Mouse (Mus musculus): Measurements from ENCODE around the gene Ddit4.
"Not testable (repeated sequence)": the region's sequence is repeated elsewhere in the genome, so short reads cannot be mapped to it uniquely, and the experiment has no call there.

Ddit4 gene

DNA sequence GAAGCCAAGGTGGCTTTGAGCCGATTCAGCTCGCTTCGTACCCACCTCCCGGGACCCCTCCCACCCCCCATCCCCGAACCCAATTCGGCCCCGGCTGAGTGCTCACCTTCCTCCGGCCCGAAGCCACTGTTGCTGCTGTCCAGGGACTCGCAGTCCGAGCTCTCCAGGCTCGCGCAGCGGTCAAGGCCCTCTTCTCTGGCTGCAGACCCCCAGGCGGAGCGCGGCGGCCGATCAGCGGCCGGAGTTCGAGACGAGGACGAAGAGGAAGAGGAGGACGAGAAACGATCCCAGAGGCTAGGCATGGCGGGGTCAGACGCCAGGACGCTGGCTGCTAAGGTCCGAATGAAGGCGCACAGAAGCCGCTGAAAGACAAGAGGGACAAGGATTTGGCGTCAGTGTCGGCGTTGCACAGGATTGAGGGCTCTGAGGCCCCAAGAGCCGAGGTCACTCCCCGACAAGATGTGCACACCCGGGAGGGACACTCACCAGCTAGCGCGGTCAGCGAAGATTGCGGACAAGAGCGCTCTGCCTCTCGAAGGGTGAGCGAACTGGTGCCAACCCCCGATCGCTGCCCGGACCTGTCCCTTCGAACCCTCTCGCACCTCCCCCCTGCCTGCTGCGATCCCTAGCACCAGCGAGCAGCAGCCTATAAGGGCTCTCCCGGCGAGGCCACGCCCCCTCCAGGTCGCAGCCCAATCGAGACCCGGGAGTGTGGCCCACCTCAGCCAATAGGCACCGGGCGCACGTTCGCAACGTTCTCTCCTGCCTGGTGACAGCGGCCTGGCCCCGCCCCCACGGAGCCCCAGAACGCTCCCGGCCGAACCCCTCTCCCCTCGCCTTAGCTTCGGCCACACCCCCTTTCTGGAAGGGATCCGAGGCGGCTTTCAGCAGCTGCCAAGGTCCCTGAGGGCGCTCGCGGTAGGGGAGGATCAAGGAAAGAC is at the start of gene Ddit4:
Gene Ddit4, minus strand, starts transcription at position 624 of the 941 bp plus-strand sequence.
- DNase-seq (ENCODE audit: low read depth, low spot score) = peak; percentile 98

DNA sequence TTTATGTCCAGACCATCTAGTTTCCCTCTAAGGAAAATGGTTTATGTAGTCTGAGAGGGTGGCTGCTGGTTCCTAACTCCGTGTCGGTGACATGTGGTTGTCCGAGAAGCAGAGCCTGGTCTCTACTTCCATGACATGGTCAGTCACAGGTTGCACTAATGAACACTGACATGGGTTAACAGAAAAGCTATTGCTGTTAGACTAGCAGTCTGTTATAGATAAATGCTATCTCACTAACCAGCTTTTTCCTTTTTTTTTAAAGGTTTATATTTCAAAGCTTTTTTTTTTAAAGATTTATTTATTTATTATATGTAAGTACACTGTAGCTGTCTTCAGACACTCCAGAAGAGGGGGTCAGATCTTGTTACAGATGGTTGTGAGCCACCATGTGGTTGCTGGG is 47.4 kb upstream of the Ddit4 start:
- no peak for DNase-seq (ENCODE audit: low read depth, low spot score)

DNA sequence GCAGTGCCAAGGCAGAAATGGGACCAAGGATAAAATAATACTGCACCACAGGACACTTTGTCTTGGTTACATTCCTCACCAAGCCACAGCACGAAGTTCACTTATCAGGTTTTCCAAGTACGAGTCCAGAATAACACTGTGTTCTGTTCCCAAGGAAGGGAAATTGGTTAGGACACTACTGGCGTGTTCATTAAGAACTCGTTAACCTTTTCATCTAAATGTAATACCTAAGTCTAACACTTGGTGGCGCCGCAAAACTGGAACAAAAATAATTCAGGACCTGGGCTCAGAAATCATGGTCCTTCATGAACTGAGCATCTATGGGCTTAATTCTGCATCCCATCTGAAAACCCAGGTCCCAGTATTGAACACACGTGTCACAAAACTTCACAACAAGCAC is 46.0 kb upstream of the Ddit4 start:
- peak; percentile 54 for DNase-seq (ENCODE audit: low read depth, low spot score)

DNA sequence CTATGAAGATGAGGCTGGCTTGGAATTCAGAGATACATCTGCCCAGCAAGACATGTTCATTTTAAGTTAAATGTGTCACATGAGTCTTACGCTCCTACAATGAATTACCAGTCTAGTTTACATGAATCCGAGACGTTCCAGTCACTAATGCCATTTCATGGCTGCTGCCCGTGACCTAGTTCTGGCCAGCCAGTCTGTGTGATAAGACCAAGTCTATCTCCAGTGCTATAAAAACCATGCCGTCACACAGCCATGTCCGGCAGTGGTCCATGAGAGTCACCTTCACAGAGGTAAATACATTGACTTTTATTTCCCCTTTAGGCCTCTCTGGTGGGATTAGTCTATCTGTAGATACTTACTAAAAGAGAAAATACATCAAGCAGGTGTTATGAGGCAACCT is 44.3 kb upstream of the Ddit4 start:
- no peak for DNase-seq (ENCODE audit: low read depth, low spot score)

DNA sequence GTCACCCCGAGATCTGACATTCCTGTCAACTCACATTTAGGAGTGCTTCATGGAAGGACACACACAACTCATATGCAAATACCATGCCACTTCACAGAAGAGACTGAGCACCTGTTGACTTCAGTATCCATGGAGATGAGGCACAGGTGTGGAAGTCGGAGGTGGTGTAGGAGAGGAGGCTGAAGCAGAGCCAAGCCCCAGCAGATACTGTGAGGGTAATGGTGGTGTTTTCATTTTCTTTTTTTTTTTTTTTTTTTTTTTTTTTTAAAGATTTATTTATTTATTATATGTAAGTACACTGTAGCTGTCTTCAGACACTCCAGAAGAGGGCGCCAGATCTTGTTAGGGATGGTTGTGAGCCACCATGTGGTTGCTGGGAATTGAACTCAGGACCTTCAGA is 42.2 kb upstream of the Ddit4 start:
- not testable (repeated sequence) for DNase-seq (ENCODE audit: low read depth, low spot score)

DNA sequence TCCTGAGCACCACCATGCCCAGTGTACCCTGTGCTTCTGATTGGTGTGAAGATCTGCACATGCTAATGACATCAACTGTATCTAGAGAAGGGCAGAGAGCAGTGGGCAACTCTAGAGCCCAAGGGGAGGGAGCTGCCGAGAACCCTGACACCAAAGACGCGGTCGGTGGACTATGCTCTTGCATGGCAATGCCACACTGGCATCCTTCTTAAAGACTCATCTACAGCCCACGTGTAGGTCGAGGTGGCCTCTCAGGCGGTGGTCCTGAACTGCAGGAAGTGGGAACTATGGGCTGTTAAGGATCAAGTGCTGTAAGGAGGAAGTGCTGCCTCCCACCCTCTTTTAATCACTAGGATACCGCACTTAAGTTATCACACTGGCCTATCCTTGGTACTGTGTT is 40.4 kb upstream of the Ddit4 start:
- DNase-seq (ENCODE audit: low read depth, low spot score) = no peak

DNA sequence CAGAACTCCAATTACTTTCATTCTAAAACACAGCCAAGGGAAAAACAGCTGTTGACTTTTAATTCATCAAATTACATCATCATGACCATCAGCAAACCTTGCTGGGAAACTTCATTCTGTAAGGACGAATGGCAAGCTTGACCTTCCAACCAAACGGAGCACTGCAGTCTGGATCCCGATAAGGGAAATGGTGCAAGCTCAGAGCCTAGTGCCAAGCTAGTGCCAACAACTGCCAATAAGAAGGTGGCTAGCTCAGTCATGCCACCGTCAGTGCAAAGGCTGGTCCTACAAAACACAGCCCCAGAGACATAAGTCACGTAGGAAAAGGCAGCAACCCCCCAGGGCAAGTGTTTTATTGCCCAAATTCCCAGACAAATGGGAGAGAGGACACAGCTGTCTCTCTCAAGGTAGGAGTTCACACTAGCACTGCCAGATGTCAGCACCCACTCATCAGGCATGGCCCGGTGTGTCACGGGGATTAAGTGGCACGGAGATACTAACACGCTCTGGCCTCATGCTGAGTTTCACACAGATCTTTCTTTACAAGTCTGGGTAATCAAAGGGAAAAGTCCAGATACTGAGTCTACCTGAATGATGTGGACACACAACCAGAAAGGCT is 39.7 kb upstream of the Ddit4 start:
- no peak for DNase-seq (ENCODE audit: low read depth, low spot score)

DNA sequence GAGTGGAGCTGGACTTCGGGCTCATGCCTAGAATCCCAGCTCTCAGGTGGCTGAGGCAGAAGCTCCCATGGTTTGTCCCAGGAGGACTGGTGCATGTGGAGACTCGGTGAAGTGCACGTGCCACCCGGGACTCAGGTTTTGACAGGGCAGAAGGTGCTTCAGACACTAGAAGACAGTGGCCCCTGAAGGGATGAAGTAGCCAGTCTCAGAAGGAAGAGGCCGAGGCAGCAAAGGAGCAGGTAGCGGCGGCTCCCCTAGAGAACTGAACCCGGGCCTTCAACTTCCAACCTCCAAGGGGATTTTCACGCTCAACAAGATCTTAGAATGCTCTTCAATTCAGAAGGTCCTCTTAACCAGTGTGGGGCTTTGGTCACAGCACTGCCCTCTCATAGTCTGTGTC is 38.8 kb upstream of the Ddit4 start:
- DNase-seq (ENCODE audit: low read depth, low spot score) = no peak

DNA sequence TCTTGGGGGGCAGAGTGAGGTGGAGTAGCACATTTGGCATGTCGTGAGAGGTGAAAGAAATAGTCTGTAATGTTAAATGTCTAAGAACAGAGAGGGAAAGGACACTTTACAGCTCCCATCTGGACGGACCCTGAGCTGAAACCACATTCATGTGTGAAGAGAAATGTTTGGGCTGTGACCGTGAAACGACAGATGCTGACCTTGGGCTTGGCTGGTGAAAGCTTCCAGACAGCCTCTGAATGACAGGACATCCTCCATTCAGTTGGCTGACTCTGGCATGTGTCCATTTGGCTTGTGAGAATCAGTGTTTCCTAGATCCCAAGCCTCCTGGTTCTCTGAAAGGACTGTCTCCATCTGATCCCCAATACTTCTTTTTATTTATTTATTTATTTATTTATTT is 36.4 kb upstream of the Ddit4 start:
- DNase-seq (ENCODE audit: low read depth, low spot score) = no peak

DNA sequence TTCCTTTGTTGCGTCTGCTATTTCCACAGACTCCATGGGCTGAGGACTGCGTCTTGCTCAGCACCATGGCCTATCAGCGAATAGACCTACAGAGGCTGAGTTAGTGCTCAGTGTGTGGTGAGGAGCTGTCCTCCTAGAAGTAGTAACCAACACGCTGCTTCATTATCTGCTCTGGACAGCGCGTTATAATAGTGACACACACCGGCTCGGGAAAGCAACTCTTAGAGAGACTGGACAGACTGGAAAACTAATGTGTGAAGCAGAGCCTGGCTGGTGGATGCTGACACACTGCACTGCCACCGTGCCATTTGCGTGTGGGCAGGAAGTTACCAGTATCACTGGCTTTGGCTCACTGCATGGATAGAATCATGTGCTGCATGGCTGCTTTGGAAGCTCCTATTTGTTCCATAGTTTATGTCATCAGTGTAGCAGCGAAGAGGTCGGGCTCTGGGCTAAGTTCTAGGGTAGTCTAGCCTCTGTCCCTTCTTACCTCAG is 30.8 kb upstream of the Ddit4 start:
- no peak for DNase-seq (ENCODE audit: low read depth, low spot score)

DNA sequence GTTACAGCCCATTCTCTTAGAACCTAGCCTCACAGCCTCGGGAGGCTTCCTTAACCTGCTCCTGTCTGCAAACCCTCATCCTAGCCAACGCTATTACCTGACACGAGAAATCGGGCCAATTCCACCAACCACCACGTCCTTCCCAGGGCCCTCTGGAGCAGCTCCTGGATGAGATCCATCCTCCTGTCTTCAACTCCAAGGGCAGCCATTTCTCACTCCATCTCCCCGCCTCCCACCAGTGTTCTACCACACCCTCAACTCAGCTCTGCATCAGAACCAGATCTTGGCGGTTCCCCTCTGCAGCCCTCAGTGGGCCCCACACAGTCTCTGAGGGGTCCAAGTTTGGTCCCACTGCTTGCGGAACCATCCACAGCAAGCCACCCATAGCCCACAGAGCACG is 30.2 kb upstream of the Ddit4 start:
- no peak for DNase-seq (ENCODE audit: low read depth, low spot score)

DNA sequence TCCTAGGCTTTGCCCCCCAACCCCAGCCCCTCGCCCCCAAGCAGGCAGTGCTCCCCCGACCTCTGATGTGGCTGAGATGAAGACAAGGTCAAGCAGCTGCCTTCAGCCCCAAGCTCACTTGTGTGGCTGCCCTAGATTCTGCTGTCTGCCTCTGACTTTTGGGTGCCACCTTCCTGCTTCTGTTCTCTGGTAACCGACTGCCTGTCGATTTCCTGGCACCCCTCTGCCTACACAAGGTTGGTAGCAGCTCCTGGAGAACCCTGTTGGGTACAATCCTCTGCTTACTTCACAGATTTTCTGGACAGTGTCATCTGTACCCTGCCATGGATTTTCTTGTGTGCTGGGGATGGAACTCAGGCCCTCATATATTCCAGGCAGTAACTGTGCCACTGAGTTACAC is 29.7 kb upstream of the Ddit4 start:
- DNase-seq (ENCODE audit: low read depth, low spot score) = no peak

DNA sequence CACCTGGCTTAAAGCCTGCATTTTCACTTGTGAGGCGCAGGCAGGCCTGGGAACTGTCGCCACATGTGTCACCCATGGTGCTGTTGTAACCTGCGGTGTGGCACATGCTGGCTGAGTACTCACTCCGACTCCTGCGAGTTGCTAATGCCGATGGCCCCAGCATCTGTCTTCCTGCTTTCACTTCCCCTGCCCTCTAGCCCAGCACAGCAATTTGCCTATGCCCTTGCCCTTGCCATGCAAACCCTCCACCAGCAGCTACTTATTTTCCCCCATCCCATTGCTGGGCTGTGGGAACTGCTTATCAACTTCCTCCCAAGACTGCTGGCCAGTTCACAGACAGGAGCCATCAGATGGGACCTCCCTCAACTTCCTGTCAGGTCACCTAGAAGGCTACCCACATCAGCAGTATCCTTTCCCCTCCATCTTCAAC is 29.2 kb upstream of the Ddit4 start:
- no peak for DNase-seq (ENCODE audit: low read depth, low spot score)

DNA sequence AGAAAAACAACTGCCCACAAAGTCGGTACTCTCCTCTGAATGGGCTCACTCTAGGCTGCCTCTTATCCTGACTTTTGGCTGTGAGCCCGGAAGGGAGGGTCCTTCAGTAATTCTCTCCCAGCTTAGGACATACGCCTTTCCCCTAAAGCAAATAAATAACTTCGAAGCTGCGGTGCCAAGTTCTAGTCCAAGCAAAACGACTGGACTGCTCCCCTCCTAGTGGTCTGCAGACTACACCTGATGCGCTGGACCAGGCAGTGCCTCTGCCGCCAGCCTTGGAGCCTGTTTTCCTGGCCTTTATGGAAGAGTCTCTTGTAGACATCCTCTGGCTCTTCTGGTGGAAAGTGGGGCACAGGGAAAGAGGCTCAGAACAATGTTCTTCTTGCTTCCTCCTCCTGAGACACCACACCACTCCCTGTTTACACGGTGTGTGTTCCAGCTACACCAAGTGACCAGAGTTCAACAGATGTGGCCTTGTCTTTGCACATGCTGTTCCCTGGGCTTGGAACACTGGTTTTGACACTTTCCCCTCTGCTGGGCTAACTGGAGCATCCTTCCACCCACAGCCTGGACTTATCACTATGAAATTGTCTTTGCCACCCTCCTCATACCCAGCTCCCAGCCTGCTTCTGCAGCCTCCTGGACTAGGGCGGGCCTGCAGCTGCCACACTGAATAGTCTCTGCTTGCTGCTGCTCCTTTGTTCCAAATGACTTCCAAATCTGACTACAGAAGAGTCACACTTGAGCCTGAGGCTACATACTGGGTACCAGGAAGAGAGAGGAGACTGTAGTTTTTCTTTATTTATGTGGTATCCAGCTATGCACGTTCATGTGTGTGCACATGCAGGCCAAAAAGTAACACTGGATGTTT is 27.5 kb upstream of the Ddit4 start:
- no peak for DNase-seq (ENCODE audit: low read depth, low spot score)

DNA sequence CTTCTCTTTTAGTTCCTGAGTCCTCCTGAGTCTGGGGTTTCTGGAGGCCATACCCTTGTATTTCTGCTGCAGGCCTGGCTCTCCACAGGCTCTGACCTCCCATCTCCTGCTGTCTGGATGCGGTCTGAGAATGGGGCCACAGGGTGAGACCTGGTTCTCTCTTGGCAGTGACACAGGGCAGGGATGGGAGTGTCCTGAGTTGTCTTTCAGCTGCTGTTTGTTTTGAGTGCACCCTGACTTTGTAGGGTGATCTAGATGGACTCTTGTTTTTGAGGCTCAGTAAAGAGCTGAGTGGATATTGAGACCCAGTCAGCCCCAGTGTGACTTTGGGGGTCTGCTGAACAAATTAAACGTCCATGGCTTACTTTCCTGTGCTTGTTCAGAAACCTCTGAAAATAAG is 26.8 kb upstream of the Ddit4 start:
- no peak for DNase-seq (ENCODE audit: low read depth, low spot score)

DNA sequence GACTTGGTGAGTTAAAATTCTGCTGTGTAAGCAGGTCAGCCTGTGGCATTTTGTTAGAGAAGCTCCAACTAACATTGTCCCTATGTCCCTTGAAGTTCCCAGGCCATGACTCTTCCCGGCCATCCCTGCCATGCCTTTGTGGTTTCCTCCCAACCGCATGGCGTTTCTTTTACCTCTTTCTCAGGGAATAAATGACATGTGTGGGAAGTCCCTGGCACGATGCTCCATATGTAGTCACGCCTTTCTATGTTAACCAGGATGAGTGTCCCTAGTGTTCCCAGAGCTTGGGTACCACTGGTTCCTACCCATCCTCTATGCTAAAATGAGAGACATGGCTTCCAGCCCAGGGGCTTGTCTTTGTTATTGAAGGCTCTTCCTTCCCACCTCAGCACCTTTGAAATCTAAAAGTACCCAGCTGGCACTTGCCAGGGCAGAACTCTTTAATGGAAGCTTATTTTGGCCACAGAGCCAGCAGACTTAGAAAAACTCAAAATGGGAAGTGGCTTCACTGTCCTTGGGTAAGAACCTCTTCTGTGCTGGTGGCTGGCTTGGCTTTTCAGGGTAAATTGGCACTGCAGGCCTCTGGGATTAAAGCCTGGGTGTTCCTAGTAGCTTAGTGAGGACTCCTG is 26.2 kb upstream of the Ddit4 start:
- no peak for DNase-seq (ENCODE audit: low read depth, low spot score)

DNA sequence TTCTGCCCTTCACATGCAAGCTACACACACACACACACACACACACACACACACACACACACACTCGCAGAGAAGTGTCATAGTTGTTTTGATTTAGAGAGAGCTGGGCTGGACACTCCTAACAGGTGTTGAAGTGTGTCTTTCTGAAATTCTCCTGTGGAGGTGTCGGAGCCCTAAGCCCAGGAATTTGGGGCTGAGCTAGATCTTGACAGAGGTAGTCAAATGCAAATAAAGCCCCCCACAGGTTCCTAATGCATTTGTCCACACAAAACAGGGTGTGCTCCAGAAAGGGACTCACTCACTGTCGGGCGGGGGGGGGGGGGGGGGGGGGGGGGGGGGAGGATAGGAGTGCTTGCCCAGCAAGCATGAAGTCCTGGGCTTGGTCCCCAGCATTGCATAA is 25.5 kb upstream of the Ddit4 start:
- DNase-seq (ENCODE audit: low read depth, low spot score) = no peak

DNA sequence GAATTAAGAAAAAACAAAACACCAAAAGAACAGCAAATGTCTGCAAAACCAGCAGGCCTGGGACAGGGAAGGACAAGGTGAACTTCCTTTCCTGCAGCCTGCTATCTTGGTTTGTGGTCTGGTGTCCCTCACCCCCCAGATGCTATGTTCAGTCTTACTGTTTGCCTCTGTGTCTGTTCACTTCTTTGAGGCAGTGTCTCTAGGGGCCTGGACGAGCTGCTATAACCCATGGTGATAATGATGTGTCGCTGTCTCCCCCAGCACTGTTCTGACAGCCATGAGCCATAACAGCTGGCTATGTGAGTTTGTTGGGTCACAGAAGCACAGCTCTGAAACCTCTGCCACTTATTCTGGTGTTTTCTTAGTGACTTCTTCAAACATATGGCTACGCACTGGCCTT is 23.2 kb upstream of the Ddit4 start:
- DNase-seq (ENCODE audit: low read depth, low spot score) = no peak

DNA sequence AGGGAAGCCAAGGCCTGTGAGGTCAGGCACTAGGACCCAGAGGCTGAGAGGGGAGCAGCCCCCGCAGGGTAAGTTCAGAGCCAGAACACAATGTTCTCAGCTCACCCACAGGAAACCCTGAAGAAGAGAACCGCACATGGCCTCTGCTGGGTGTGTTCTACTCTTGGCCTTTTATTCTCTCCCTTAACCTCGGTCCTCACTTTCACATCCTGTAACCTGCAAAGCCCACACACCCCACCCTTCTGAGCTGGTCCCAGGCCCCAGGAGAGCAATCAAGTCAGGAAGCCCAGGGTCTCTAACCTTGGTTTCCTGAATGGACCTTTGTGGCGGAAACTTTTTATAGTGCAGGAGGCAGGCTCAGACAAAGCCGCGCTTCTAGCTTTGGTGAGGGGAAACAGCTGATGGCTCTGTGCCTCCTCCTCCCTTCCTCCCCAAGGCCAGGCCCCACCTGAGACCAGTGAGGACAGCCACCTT is 22.6 kb upstream of the Ddit4 start:
- DNase-seq (ENCODE audit: low read depth, low spot score) = no peak

DNA sequence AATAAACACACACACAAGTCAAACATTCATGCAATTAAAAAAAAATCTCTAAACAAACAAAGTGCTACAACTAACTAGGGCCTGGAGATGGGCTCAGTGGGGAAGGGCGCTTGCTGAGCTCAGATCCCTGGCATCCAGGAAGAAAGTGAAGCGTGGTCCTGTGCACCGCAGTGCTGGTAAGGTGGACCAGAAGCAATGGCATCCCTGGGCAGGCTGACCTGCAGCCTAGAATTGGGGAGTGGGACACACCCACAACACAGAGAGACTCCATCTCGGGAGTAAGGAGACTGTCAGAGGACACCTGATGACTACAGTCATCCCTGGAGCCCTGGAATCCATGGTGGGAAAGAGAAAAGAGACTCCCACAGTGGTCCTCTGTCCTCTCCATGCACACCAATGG is 21.8 kb upstream of the Ddit4 start:
- no peak for DNase-seq (ENCODE audit: low read depth, low spot score)

DNA sequence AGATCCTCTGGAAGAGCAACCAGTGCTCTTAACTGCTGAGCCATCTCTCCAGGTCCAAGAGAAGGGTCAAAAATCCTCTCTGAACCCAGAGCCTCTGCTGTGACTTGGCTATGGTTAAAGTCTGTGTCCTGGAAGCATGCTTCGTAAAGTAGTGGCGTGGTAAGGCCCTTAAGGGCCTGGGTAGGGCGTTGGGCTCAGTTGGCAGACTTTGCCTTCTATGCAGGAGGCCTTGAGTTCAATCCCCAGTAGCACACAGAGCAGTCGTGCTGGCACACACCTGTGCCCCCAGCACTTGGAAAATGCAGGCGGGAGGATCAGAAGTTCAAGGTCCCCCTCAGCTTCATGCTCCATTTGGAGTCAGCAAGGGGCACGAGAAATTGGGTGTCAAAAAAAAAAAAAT is 21.4 kb upstream of the Ddit4 start:
- DNase-seq (ENCODE audit: low read depth, low spot score) = no peak
